In the genomic region with DNA sequence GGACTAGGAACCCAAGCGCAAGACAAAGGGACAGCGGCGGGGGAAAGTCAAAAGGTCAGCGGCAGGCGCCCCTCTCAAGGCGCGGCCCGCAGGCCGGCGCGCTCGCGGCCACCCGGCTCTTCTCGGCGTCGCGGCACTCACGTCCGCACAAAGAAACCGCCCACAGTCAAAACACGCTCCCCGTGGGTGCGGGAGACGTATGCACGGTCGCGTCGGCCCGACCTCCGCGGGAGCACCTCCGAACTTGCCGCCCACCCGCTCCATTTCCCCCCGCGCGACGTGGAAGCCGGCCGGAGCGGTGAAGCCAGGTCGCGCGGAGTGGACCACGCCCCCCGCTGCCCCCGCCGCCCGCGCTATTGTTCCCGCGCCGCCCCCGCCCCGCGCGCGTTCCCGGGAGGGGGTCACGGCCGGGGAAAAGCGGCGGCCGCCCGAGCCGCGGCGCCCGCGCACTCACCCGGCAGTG, we compare ENCODE assay signal across 8 mouse cellular contexts. TPM values are rescaled to one million over a fixed set of nuclear protein-coding genes. Genes with fewer than 3 reads are reported as not detected.
DNase-seq lines count a peak whose midpoint lies in the region; ATAC-seq and TF ChIP-seq lines count a peak whose summit lies in the region.

No protein-coding gene starts in this region.

- TF ChIP-seq POLR2A in brain, embryonic 14.5 days (IDR thresholded peaks at IDR 0.05; ENCODE audit: borderline replicate concordance, extremely low read depth, insufficient read depth, insufficient read length, poor library complexity, severe bottlenecking): no peak

- no peak for TF ChIP-seq CTCF in brain, embryonic 14.5 days (IDR thresholded peaks at IDR 0.05; ENCODE audit: borderline replicate concordance, extremely low read depth, insufficient read depth, insufficient read length)

- DNase-seq in kidney, adult 9 months: peak; percentile 43
- DNase-seq in kidney, adult 18-20 months: no peak
- peak; percentile 47 for DNase-seq in A20 (ENCODE audit: low read depth, low spot score)
- DNase-seq in brain, embryonic 14.5 days (ENCODE audit: low read depth): peak; percentile 67
- peak; percentile 14 to 41 for DNase-seq in frontal cortex, postnatal 25 days (ENCODE audit: low spot score in 2 of 2)
- no peak for DNase-seq in B cell, adult 2 months
- DNase-seq in spleen, postnatal 4 days (ENCODE audit: low spot score in 2 of 2): no peak

- ATAC-seq in megakaryocyte, adult 5-6 weeks (ENCODE audit: poor library complexity, severe bottlenecking): peak; percentile 16

RNA-seq across cellular contexts. Expression of a gene that starts 0.4 kb away (rescaled TPM):
- polyA plus RNA-seq in brain, embryonic 14.5 days (2012; rRNA removed): 86.4 and 97.9 TPM in 2 replicates
- 19.6 TPM in 2 replicates for total RNA-seq in megakaryocyte, adult 5-6 weeks (2015)
- 34.4 and 38.7 TPM in 2 replicates for total RNA-seq in megakaryocyte, adult 5-6 weeks (2017)

RNA-seq across cellular contexts. Expression of a gene that starts 24.9 kb away (rescaled TPM):
- polyA plus RNA-seq in brain, embryonic 14.5 days (2012; rRNA removed): 0.03 and 0.07 TPM in 2 replicates
- total RNA-seq in megakaryocyte, adult 5-6 weeks (2015): not detected in 2 replicates
- not detected in 2 replicates for total RNA-seq in megakaryocyte, adult 5-6 weeks (2017)

Comparison
In these comparisons a context has a peak if more than half of its experiments do, and no peak if none do; other contexts are left out.
1. DNase-seq: peak in kidney, adult 9 months (single experiment), A20 (single experiment), brain, embryonic 14.5 days (single experiment) and frontal cortex, postnatal 25 days (2 of 2); none in kidney, adult 18-20 months (single experiment), B cell, adult 2 months (0 of 2) and spleen, postnatal 4 days (0 of 2).